Mouse (Mus musculus) G1E (cell line): ENCODE results near the gene Itih3.

Experiments used
- CTCF ChIP-seq: IDR thresholded peaks from 2 replicates; pipeline ENCODE4 v1.5.1; 2012; ENCODE audit warnings: low read depth, low read length, inconsistent platforms, mixed read lengths
- GATA1 ChIP-seq: IDR thresholded peaks from 2 replicates; pipeline ENCODE4 v1.6.1; 2012; ENCODE audit warnings: borderline replicate concordance, low read length, inconsistent platforms, mixed read lengths
- POLR2AphosphoS5 ChIP-seq: IDR thresholded peaks from 2 replicates; pipeline ENCODE4 v1.6.1; 2012; ENCODE audit warnings: low read depth, low read length, inconsistent platforms; ENCODE audit not compliant: insufficient replicate concordance
- TAL1 ChIP-seq: conservative IDR thresholded peaks from 2 replicates; pipeline ENCODE4 v1.6.1; 2012; ENCODE audit warnings: low read depth, low read length, inconsistent platforms, mixed read lengths

DNA sequence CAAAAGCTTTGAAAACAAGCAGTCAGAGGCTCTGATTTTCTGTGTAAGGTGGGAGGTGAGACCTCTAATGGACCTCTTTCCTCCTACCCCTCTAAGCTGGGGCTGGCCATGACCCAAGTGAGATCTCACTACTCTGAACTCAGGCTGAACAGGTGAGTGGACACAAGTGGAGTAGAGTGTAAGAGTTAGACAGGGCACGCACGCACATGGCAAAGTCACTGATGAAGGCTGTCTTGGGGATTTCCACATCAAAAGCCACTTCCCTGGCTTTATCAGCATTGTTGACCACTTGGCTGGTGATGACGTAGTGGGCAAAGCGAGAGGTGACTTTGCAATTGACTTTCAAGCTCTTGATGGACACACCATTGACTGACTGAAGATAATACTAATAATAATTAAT, 18.7 kb upstream of the Itih3 start:
- TF ChIP-seq CTCF: no peak
- TF ChIP-seq GATA1: no peak
- no peak for TF ChIP-seq TAL1
- TF ChIP-seq POLR2AphosphoS5: no peak
